Mouse (Mus musculus) mouse embryonic stem cell (cell line): ENCODE data around the gene Zdhhc13.

Source experiments
- in situ Hi-C, 2 experiments: fragments of 300-500 bp; cut with MboI; formaldehyde crosslinking; loops; 1 replicate in 1 of 2; 3 replicates in 1 of 2; pipeline ENCODE4 v1.14.3; 2019 to 2020; ENCODE audit warnings: low sequenced_read_pairs in 2 of 2, low pct_unique_long_range_greater_than_20kb in 1 of 2, mixed read lengths in 1 of 2; ENCODE audit not compliant: unreplicated experiment in 1 of 2

The Zdhhc13 gene

GRCm38 (mm10) chr7:48832735-48833134 lies 43.9 kb downstream of the Zdhhc13 start:
- in situ Hi-C loops = no loop called here

- in situ Hi-C loops = no loop called here
Observed at GRCm38 (mm10) chr7:48834371-48834970, 45.7 kb downstream of the Zdhhc13 start.

GRCm38 (mm10) chr7:48834989-48835626 lies 46.3 kb downstream of the Zdhhc13 start:
- in situ Hi-C loops = no loop called here

GRCm38 (mm10) chr7:48836949-48837348 lies 48.1 kb downstream of the Zdhhc13 start:
- in situ Hi-C loops = no loop called here

GRCm38 (mm10) chr7:48838434-48838833 lies 49.6 kb downstream of the Zdhhc13 start:
- in situ Hi-C loops = no loop called here

GRCm38 (mm10) chr7:48840545-48840944 lies 51.7 kb downstream of the Zdhhc13 start:
- in situ Hi-C loops = no loop called here

DNA sequence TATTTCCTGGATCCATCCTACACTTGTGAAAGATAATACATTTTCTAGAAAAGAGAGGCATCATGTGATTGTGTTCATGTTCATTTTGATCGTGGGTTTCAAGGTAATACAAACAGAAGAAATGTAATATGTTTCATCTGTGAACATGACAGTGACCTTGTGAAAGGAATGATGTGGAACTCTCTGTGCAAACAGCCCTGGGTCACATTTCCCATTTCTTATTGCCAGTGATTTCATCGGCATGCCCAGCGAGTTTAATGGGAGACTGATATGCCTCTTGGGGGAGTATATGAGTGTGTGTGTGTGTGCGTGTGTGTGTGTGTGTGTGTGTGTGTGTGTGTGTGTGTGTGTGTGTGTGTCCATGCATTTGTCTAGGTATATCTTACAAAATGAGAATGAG lies 52.7 kb downstream of the Zdhhc13 start:
- in situ Hi-C loops = no loop called here

GRCm38 (mm10) chr7:48842353-48842752 lies 53.5 kb downstream of the Zdhhc13 start:
- in situ Hi-C loops = no loop called here

GRCm38 (mm10) chr7:48843541-48843940 lies 54.7 kb downstream of the Zdhhc13 start:
- in situ Hi-C loops = no loop called here

GRCm38 (mm10) chr7:48845213-48845973 lies 56.6 kb downstream of the Zdhhc13 start:
- in situ Hi-C loops = no loop called here

DNA sequence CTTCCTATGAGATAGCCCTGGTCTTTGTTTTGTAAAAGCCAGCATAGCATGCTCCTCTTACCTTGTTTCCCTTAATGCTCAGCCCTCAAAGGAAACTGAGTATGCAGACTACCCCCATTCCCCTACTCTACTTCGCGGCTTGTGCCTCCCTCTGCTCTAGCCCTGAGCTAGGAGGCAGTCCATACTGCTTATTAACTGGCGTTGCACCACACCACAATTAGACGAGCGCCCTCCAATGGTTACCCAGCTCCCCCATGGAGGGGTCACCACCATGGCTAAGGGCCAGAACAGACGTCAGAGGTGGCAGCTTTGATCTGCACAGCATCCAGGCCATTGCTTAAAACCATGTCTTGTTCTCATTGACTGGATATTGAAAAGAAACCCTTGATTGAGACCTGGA lies 58.0 kb downstream of the Zdhhc13 start:
- in situ Hi-C loops = no loop called here

DNA sequence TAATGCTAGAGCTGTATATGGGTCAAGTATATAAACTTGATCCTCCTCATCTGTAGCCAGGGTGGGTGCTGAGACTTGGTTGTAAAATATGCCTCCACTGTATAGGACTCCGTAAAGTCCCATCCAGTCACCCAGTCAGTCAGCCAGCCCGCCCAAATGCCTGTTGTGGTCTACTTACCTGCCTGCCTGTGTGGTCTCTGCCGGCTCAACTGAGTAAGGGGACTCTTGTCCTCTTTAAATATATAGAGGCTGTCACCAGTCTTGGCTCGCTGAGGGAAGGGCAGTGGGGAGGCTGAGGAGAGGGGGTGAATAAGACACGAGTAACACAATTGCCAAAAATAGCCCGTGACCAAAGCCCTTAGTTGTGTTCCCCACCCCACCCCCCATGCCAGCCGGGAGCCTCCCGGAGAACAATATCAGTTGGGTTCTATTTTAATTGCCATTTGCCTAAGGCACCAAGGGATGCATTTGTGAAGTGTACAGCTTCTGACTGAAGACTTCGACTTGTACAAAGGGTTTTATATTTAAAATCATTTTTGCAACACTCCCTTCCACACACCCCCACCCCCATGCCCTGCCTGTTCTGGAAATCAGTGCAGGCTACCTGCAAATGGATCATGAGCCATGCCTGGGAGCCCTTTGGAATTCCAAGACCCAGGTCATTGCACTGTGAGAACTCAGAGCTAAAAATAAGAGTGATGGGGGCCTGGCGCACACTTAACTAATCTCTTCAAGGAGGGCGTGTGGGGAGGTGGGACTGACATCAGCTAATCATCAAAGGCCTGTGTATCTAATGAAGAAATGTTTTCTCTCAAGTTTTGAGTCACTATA lies 59.2 kb downstream of the Zdhhc13 start, which contains the start of gene Csrp3:
Gene Csrp3, minus strand, starts transcription at position 214 of the 831 bp plus-strand sequence.
- in situ Hi-C loops = no loop called here

GRCm38 (mm10) chr7:48851529-48852104 lies 62.8 kb downstream of the Zdhhc13 start:
- in situ Hi-C loops = no loop called here

DNA sequence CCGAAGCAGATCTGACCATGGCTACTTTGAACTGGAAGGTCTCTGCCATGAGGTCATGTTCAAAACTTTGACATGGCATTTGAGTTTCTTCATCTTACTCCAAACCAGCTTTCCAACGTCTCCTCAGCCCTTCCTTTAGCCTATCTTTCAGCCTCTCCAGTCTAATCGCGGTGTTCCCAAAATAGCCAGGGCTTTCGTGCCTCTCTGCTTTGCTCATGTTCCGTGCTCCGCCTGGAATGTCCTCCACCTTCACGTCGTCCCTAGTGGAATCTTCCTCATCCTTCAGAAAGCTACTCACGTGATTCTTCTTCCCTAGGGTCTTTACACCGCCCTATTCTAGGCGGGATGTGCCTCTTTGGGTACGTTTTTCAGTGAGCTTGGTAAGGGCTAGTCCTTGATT lies 64.7 kb downstream of the Zdhhc13 start:
- in situ Hi-C loops = no loop called here

DNA sequence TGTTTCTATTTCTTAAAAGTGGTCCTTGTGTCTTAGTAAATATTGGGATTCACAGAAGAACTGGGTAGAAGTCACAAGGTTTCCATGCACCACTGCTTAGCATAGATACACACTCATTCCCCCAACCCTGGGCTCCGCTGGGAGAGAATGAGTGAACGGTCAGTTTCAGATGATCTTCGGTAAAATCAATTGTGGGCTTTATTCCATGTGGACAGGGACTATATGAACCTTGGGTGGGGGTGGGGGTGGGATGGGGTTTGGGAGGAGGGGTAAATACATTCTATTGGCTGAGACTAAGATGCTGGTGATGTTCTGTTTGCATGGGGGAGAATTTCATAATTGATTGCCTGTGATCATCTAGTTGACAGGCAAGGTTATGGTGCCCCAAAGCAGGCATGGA lies 66.7 kb downstream of the Zdhhc13 start:
- in situ Hi-C loops = no loop called here

GRCm38 (mm10) chr7:48858257-48858656 lies 69.5 kb downstream of the Zdhhc13 start:
- in situ Hi-C loops = no loop called here

GRCm38 (mm10) chr7:48859362-48859761 lies 70.6 kb downstream of the Zdhhc13 start:
- in situ Hi-C loops = no loop called here

DNA sequence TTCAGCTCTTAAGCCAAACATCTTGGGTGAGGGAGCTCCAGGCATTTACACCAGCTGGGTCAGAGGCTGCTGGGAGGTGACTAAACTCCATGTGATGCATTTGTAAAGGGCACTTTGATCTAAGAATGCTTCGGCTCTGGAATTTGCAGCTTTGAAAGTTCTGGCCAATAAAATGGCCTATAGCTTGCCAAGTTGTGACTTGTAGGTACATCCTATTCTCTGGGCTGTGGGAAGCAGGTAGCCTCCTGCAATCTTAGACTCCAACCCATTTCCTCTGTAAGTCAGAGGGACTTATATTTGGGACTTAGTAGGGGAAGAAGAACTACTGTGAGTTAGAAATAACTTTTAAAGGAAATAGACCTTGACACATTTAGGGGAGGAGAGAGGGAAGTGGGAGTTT lies 72.1 kb downstream of the Zdhhc13 start:
- in situ Hi-C loops = no loop called here

GRCm38 (mm10) chr7:48861796-48862195 lies 73.0 kb downstream of the Zdhhc13 start:
- in situ Hi-C loops = no loop called here
